Mouse (Mus musculus) C2C12 (cell line): ENCODE measurements around the gene Actg2. TPM values are rescaled to one million over a fixed set of nuclear protein-coding genes. Genes with fewer than 3 reads are reported as not detected.

Experiments
- H3K27me3 ChIP-seq: one replicate; pipeline ENCODE4 v1.6.1; 2011; ENCODE audit not compliant: control insufficient read depth, insufficient read depth, insufficient read length
- H3K36me3 ChIP-seq: one replicate; pipeline ENCODE4 v1.6.1; 2011; ENCODE audit not compliant: control insufficient read depth, insufficient read depth
- H3K4me3 ChIP-seq: one replicate; pipeline ENCODE4 v1.5.1; 2011; ENCODE audit warnings: mild to moderate bottlenecking, control low read depth; ENCODE audit not compliant: poor library complexity, insufficient read depth, severe bottlenecking
- H3K79me2 ChIP-seq: one replicate; pipeline ENCODE4 v1.6.1; 2011; ENCODE audit not compliant: control insufficient read depth, insufficient read depth
- H3K79me3 ChIP-seq: one replicate; pipeline ENCODE4 v1.6.1; 2011; ENCODE audit warnings: low read depth, control low read depth
- H3ac ChIP-seq: one replicate; pipeline ENCODE3; 2011; ENCODE audit warnings: low read depth; ENCODE audit not compliant: control insufficient read depth, insufficient read length
- CEBPB ChIP-seq: IDR thresholded peaks from one replicate; pipeline ENCODE4 v1.6.1; 2011; ENCODE audit warnings: low read depth, mild to moderate bottlenecking, control low read depth, moderate library complexity
- CTCF ChIP-seq: IDR thresholded peaks from one replicate; pipeline ENCODE4 v1.5.1; 2011; ENCODE audit not compliant: control insufficient read depth, insufficient read depth, insufficient read length
- FOSL1 ChIP-seq: IDR thresholded peaks from one replicate; pipeline ENCODE4 v1.8.0; 2011; ENCODE audit warnings: mild to moderate bottlenecking, low read length; ENCODE audit not compliant: poor library complexity, insufficient read depth, severe bottlenecking
- MAX ChIP-seq: IDR thresholded peaks from one replicate; pipeline ENCODE4 v1.6.1; 2011; ENCODE audit warnings: mild to moderate bottlenecking, control low read depth
- MYOD1 ChIP-seq: IDR thresholded peaks from one replicate; pipeline ENCODE4 v1.6.1; 2011; ENCODE audit warnings: low read depth; ENCODE audit not compliant: control insufficient read depth, insufficient read length
- MYOG ChIP-seq: IDR thresholded peaks from one replicate; pipeline ENCODE4 v1.6.1; 2011; ENCODE audit not compliant: control insufficient read depth, insufficient read length; ENCODE audit errors: extremely low read depth
- USF1 ChIP-seq: IDR thresholded peaks from one replicate; pipeline ENCODE4 v1.6.1; 2011; ENCODE audit warnings: low read depth, mild to moderate bottlenecking, control low read depth, moderate library complexity
- polyA plus RNA-seq: library from polyadenylated mRNA; unstranded; fragments of >200 nt; fragmentation: generic; extraction: Trizol; gene quantifications from one replicate; pipeline ENCODE4 v1.2.1, GENCODE M21; 2012; ENCODE audit warnings: missing spikeins

Actg2 gene
- polyA plus RNA-seq, 1 experiment: 341 TPM

GRCm38 (mm10) chr6:83532608-83533007 lies 3.5 kb downstream of the Actg2 start:
- TF ChIP-seq CEBPB (no peak), MAX (no peak), MYOD1 (no peak), MYOG (no peak), FOSL1 (no peak), USF1 (no peak), CTCF (no peak)
- H3K79me2 ChIP-seq: no peaks in the 10 kb centered on the region
- no peaks in the 10 kb centered on the region for H3K27me3 ChIP-seq
- H3K79me3 ChIP-seq: no peaks in the 10 kb centered on the region
- H3K4me3 ChIP-seq: no peak overlapping the region
- no peaks in the 10 kb centered on the region for H3K36me3 ChIP-seq
- H3ac ChIP-seq: no peak overlapping the region

GRCm38 (mm10) chr6:83523194-83523593 lies 12.9 kb downstream of the Actg2 start:
- H3ac ChIP-seq: no peak overlapping the region
- no peaks in the 10 kb centered on the region for H3K79me3 ChIP-seq
- no peaks in the 10 kb centered on the region for H3K79me2 ChIP-seq
- no peaks in the 10 kb centered on the region for H3K27me3 ChIP-seq
- no peaks in the 10 kb centered on the region for H3K36me3 ChIP-seq
- no peak for TF ChIP-seq USF1
- no peak for TF ChIP-seq CEBPB
- TF ChIP-seq MAX: no peak
- no peak for TF ChIP-seq MYOD1
- no peak for TF ChIP-seq FOSL1
- TF ChIP-seq MYOG: no peak
- TF ChIP-seq CTCF: no peak
- H3K4me3 ChIP-seq: no peak overlapping the region

- Histone ChIP-seq H3K4me3 (no peak overlapping the region), H3K36me3 (no peaks in the 10 kb centered on the region), H3K79me3 (no peaks in the 10 kb centered on the region), H3K79me2 (no peaks in the 10 kb centered on the region), H3ac (no peak overlapping the region), H3K27me3 (no peaks in the 10 kb centered on the region)
- TF ChIP-seq USF1: no peak
- TF ChIP-seq CTCF: no peak
- no peak for TF ChIP-seq FOSL1
- TF ChIP-seq MYOG: no peak
- TF ChIP-seq MAX: no peak
- TF ChIP-seq MYOD1: no peak
- no peak for TF ChIP-seq CEBPB
These were observed 14.3 kb downstream of the Actg2 start for GRCm38 (mm10) chr6:83521784-83522183.

DNA sequence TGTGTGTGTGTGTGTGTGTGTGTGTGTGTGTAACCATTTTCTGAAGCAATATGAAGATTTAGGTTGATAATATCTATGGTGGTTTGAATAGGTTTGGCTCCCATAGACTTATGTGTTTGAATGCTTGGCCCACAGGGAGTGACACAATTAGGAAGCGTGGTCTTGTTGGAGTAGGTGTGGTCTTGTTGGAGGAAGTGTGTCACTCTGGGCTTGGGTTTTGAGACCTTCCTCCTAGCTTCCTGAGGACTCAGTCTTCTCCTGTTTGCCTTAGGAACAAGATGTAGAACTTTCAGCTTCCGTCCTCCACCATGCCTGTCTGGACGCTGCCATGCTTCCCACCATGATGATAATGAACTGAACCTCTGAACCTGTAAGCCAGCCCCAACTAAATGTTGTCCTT lies 17.4 kb downstream of the Actg2 start:
- H3K79me2 ChIP-seq: no peaks in the 10 kb centered on the region
- no peak for TF ChIP-seq MAX
- H3ac ChIP-seq: no peak overlapping the region
- H3K4me3 ChIP-seq: no peak overlapping the region
- H3K36me3 ChIP-seq: no peaks in the 10 kb centered on the region
- H3K27me3 ChIP-seq: no peaks in the 10 kb centered on the region
- no peaks in the 10 kb centered on the region for H3K79me3 ChIP-seq

DNA sequence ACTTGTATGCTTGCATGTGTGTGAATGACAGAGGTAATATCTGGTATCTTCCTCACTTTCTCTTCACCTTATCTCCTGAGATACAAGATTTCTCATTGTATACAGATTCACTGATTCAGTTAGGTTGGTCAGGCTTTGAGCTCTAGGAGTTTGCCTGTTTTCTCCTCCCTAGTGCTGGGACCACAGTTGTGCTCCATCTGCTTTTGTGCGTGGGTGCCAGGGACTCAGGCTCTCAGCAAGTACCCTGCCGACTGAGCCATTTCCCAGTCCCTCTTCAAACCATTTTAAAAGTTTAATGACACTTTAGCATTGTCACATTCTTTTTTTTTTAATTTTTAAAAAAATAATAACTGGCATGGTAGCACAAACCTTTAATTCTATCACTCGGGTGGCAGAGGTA lies 20.9 kb downstream of the Actg2 start:
- TF ChIP-seq MAX: no peak
- TF ChIP-seq FOSL1: no peak
- no peak for TF ChIP-seq MYOD1
- TF ChIP-seq CTCF: no peak
- no peak for TF ChIP-seq CEBPB
- TF ChIP-seq USF1: no peak
- no peak for TF ChIP-seq MYOG
- H3K4me3 ChIP-seq: no peak overlapping the region
- H3ac ChIP-seq: no peak overlapping the region
- no peaks in the 10 kb centered on the region for H3K79me2 ChIP-seq
- H3K36me3 ChIP-seq: no peaks in the 10 kb centered on the region
- H3K27me3 ChIP-seq: no peaks in the 10 kb centered on the region
- H3K79me3 ChIP-seq: no peaks in the 10 kb centered on the region

- TF ChIP-seq CTCF (peak; percentile 65), MYOD1 (no peak)
- H3K36me3 ChIP-seq: no peaks in the 10 kb centered on the region
- no peaks in the 10 kb centered on the region for H3K79me3 ChIP-seq
- no peak overlapping the region for H3K4me3 ChIP-seq
- no peak overlapping the region for H3ac ChIP-seq
- H3K27me3 ChIP-seq: no peaks in the 10 kb centered on the region
- H3K79me2 ChIP-seq: no peaks in the 10 kb centered on the region
These were observed 23.6 kb downstream of the Actg2 start for GRCm38 (mm10) chr6:83512495-83512894.

GRCm38 (mm10) chr6:83510210-83510609 lies 25.9 kb downstream of the Actg2 start:
- H3ac ChIP-seq: no peak overlapping the region
- no peaks in the 10 kb centered on the region for H3K79me3 ChIP-seq
- H3K36me3 ChIP-seq: no peaks in the 10 kb centered on the region
- H3K79me2 ChIP-seq: peaks cover 11% of the 10 kb centered on the region
- no peak overlapping the region for H3K4me3 ChIP-seq
- no peak for TF ChIP-seq CEBPB
- no peak for TF ChIP-seq MYOD1
- no peak for TF ChIP-seq CTCF
- TF ChIP-seq MYOG: no peak
- no peak for TF ChIP-seq FOSL1
- no peak for TF ChIP-seq MAX
- no peak for TF ChIP-seq USF1
- no peaks in the 10 kb centered on the region for H3K27me3 ChIP-seq
